Mouse (Mus musculus): Measurements from ENCODE around the gene Fancd2.

GRCm38 (mm10) chr6:113638302-113639040 lies 107.0 kb downstream of the Fancd2 start, which contains the start of gene Irak2:
- TF ChIP-seq POLR2A (IDR thresholded peaks at IDR 0.05; ENCODE audit: control insufficient read depth, extremely low read depth, insufficient read depth, low read length, poor library complexity): 0 out of 2 replicates have a peak, but pooled peaks have one; percentile 22
- TF ChIP-seq CTCF (IDR thresholded peaks at IDR 0.05; ENCODE audit: borderline replicate concordance, control insufficient read depth, extremely low read depth, insufficient read depth, low read length, poor library complexity): peak; percentile 99

Data from thymus, adult 2 months (tissue).